In the genomic region with DNA sequence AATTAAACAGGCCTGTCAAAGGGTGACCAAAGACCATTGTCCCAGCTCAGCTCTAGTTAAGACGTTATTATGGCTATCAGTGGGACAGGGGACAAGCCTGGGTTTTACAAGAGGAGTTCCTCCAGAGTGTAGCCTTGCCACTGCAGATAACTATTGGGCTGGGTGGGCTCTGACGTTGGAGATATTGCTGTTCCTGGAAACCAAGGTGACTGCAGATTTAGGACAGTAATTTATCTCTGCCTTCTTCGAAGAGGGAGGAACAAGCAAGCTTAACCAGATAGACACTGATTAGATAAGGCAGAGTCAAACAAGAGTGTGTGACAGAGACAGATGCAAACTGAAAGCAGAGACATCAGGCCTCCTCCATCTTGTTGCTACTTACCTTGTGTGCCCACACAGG, we compare ENCODE assay signal across 18 mouse cellular contexts.
DNase-seq lines count a peak whose midpoint lies in the region; ATAC-seq and TF ChIP-seq lines count a peak whose summit lies in the region.
"Had no signal": no experiment of that assay in that cellular context is flagged by ENCODE, and none has a peak within 500 bp of the region (broad histone marks: within the 10 kb centered on the region; RNA-seq: fewer than 3 reads in every experiment).

No protein-coding gene starts in this region.

- DNase-seq in layer of hippocampus, adult 2 months (ENCODE audit: low spot score in 2 of 2) = no peak
- no peak for DNase-seq in layer of hippocampus, adult 9-11 months
- no peak for DNase-seq in limb, embryonic 10.5 days (ENCODE audit: low spot score)
- DNase-seq in embryo, embryonic 10 days (ENCODE audit: low spot score) = no peak
- no peak for DNase-seq in frontal cortex, adult 2 months (ENCODE audit: extremely low spot score in 1 of 2, low spot score in 1 of 2)
- DNase-seq in cerebellum, postnatal 4 days (ENCODE audit: low spot score in 2 of 2) = no peak
- DNase-seq: adrenal gland, adult 8-10 months; cerebellum, adult 11 months; cerebellum, postnatal 14 days; kidney, adult 11 months; lung, adult 2 months; right cerebral cortex, postnatal 25 days had no signal

- TF ChIP-seq CTCF in layer of hippocampus, adult 2 months (conservative IDR thresholded peaks at IDR 0.05) = no peak

- ATAC-seq in liver, embryonic 12.5 days = peak; percentile 87
- ATAC-seq in megakaryocyte-erythroid progenitor cell, adult 5-6 weeks (replicated peaks; ENCODE audit: low FRiP score, low TSS enrichment, poor library complexity, severe bottlenecking) = peak; percentile 80
- ATAC-seq: forebrain, embryonic 14.5 days had no signal

- H3K4me2 ChIP-seq in liver, embryonic 12.5 days = no peak overlapping the region
- H3K4me2 ChIP-seq: heart, embryonic 13.5 days had no signal

- peaks cover 56% of the 10 kb centered on the region for H3K4me1 ChIP-seq in limb, embryonic 10.5 days
- H3K4me1 ChIP-seq in liver, embryonic 12.5 days = peaks cover 24% of the 10 kb centered on the region

- no peaks in the 10 kb centered on the region for H3K9me3 ChIP-seq in limb, embryonic 10.5 days (replicated peaks)
- H3K9me3 ChIP-seq in liver, embryonic 12.5 days (replicated peaks) = no peaks in the 10 kb centered on the region
- H3K9me3 ChIP-seq: heart, embryonic 13.5 days had no signal

- no peak overlapping the region for H3K9ac ChIP-seq in liver, embryonic 12.5 days
- H3K9ac ChIP-seq: heart, embryonic 13.5 days had no signal

- peaks cover 26% of the 10 kb centered on the region for H3K36me3 ChIP-seq in limb, embryonic 10.5 days
- no peaks in the 10 kb centered on the region for H3K36me3 ChIP-seq in liver, embryonic 12.5 days
- H3K36me3 ChIP-seq: heart, embryonic 13.5 days; midbrain, embryonic 10.5 days had no signal

- no peaks in the 10 kb centered on the region for H3K27me3 ChIP-seq in limb, embryonic 10.5 days (ENCODE audit: low read depth, poor library complexity, severe bottlenecking)
- H3K27me3 ChIP-seq in liver, embryonic 12.5 days (replicated peaks) = peaks cover 3% of the 10 kb centered on the region; the same call in 1 of the 2 replicates
- H3K27me3 ChIP-seq: heart, embryonic 13.5 days had no signal

- H3K27ac ChIP-seq in layer of hippocampus, adult 2 months = peak overlapping the region; percentile 43; the same call in 1 of the 2 replicates
- H3K27ac ChIP-seq in limb, embryonic 10.5 days = 0 out of 2 replicates have a peak overlapping the region, but pooled peaks have one; percentile 34
- H3K27ac ChIP-seq in liver, embryonic 12.5 days = no peak overlapping the region
- H3K27ac ChIP-seq: heart, embryonic 13.5 days; midbrain, embryonic 10.5 days had no signal

- no peak overlapping the region for H3K4me3 ChIP-seq in layer of hippocampus, adult 2 months
- H3K4me3 ChIP-seq in limb, embryonic 10.5 days = no peak overlapping the region
- H3K4me3 ChIP-seq in liver, embryonic 12.5 days = no peak overlapping the region
- H3K4me3 ChIP-seq: erythroblast, embryonic 14.5 days; heart, embryonic 13.5 days; midbrain, embryonic 10.5 days had no signal

- WGBS in limb, embryonic 10.5 days = 40% methylated on average over 3 of the region's 3 CpGs
- WGBS in liver, embryonic 12.5 days (ENCODE audit: insufficient replicate concordance) = 7% methylated on average over 3 of the region's 3 CpGs
